20 mouse cellular contexts compared by ENCODE assay signal in genomic region chr15:86423884-86424283, GRCm38 (mm10).
DNase-seq lines count a peak whose midpoint lies in the region; ATAC-seq and TF ChIP-seq lines count a peak whose summit lies in the region.
"Had no signal": no experiment of that assay in that cellular context is flagged by ENCODE, and none has a peak within 500 bp of the region (broad histone marks: within the 10 kb centered on the region; RNA-seq: fewer than 3 reads in every experiment).

No protein-coding gene starts in this region.

- WGBS in forebrain, embryonic 11.5 days, result 88% methylated on average over 2 of the region's 2 CpGs
- WGBS in forebrain, embryonic 14.5 days, result 72% methylated on average over 2 of the region's 2 CpGs

- H3K4me3 ChIP-seq in forebrain, embryonic 11.5 days (ENCODE audit: low read depth, low read length), result no peak overlapping the region
- no peak overlapping the region for H3K4me3 ChIP-seq in forebrain, embryonic 14.5 days (ENCODE audit: low read depth, low read length)
- H3K4me3 ChIP-seq in G1E (ENCODE audit: low read depth, low read length), result no peak overlapping the region
- H3K4me3 ChIP-seq: hindbrain, embryonic 13.5 days; limb, embryonic 15.5 days; lung, embryonic 15.5 days had no signal

- no peak overlapping the region for H3K9ac ChIP-seq in forebrain, embryonic 11.5 days (ENCODE audit: low read length)
- no peak overlapping the region for H3K9ac ChIP-seq in forebrain, embryonic 14.5 days (ENCODE audit: low read length)
- H3K9ac ChIP-seq: hindbrain, embryonic 13.5 days; limb, embryonic 15.5 days; lung, embryonic 15.5 days had no signal

- no peak for TF ChIP-seq CTCF in G1E (IDR thresholded peaks at IDR 0.05; ENCODE audit: low read depth, low read length)

- H3K27ac ChIP-seq in forebrain, embryonic 11.5 days (ENCODE audit: low read depth, low read length), result peak overlapping the region; percentile 31; the same call in 1 of the 2 replicates
- H3K27ac ChIP-seq in forebrain, embryonic 14.5 days (ENCODE audit: low read depth, low read length), result no peak overlapping the region
- H3K27ac ChIP-seq: hindbrain, embryonic 13.5 days; limb, embryonic 15.5 days; lung, embryonic 15.5 days had no signal

- H3K4me1 ChIP-seq in forebrain, embryonic 11.5 days (replicated peaks; ENCODE audit: control insufficient read depth, insufficient read depth, low read length), result peaks cover 9% of the 10 kb centered on the region; the same call in 1 of the 2 replicates
- peaks cover 17% of the 10 kb centered on the region for H3K4me1 ChIP-seq in forebrain, embryonic 14.5 days (ENCODE audit: control insufficient read depth, insufficient read depth, low read length)
- H3K4me1 ChIP-seq in G1E (ENCODE audit: insufficient read depth, low read depth, low read length), result peaks cover 8% of the 10 kb centered on the region; the same call in 1 of the 2 replicates

- no peaks in the 10 kb centered on the region for H3K36me3 ChIP-seq in forebrain, embryonic 11.5 days (ENCODE audit: control insufficient read depth, insufficient read depth, low read length)
- H3K36me3 ChIP-seq in forebrain, embryonic 14.5 days (ENCODE audit: control insufficient read depth, insufficient read depth, low read length), result no peaks in the 10 kb centered on the region
- H3K36me3 ChIP-seq in G1E (replicated peaks), result peaks cover 5% of the 10 kb centered on the region
- H3K36me3 ChIP-seq: hindbrain, embryonic 13.5 days; limb, embryonic 15.5 days; lung, embryonic 15.5 days had no signal

- H3K9me3 ChIP-seq in forebrain, embryonic 11.5 days (ENCODE audit: control insufficient read depth, low read length), result no peaks in the 10 kb centered on the region
- H3K9me3 ChIP-seq in forebrain, embryonic 14.5 days (replicated peaks; ENCODE audit: control insufficient read depth, low read length), result no peaks in the 10 kb centered on the region
- no peaks in the 10 kb centered on the region for H3K9me3 ChIP-seq in G1E (replicated peaks)
- H3K9me3 ChIP-seq: hindbrain, embryonic 13.5 days; limb, embryonic 15.5 days; lung, embryonic 15.5 days had no signal

- no peak overlapping the region for H3K4me2 ChIP-seq in forebrain, embryonic 11.5 days (ENCODE audit: low read depth, low read length, severe bottlenecking)
- H3K4me2 ChIP-seq in forebrain, embryonic 14.5 days (ENCODE audit: low read length), result no peak overlapping the region
- H3K4me2 ChIP-seq: hindbrain, embryonic 13.5 days; limb, embryonic 15.5 days; lung, embryonic 15.5 days; midbrain, embryonic 11.5 days had no signal

- no peaks in the 10 kb centered on the region; the same call in 1 of the 2 replicates for H3K27me3 ChIP-seq in forebrain, embryonic 11.5 days (ENCODE audit: control insufficient read depth, insufficient read depth, low read length)
- H3K27me3 ChIP-seq in forebrain, embryonic 14.5 days (replicated peaks; ENCODE audit: control insufficient read depth, insufficient read depth, low read length), result no peaks in the 10 kb centered on the region
- H3K27me3 ChIP-seq in G1E (ENCODE audit: insufficient read depth, low read length), result no peaks in the 10 kb centered on the region
- H3K27me3 ChIP-seq: hindbrain, embryonic 13.5 days; limb, embryonic 15.5 days; lung, embryonic 15.5 days had no signal

- DNase-seq in forebrain, embryonic 11.5 days (ENCODE audit: low spot score), result no peak
- no peak for DNase-seq in forebrain, embryonic 14.5 days (ENCODE audit: low spot score)
- DNase-seq in 3T3-L1 (ENCODE audit: low read depth, low spot score) (peak; percentile 52), G1E (ENCODE audit: low spot score) (no peak)
- DNase-seq in frontal cortex, adult 2 months (ENCODE audit: extremely low spot score in 1 of 2, low spot score in 1 of 2), result no peak
- DNase-seq: cerebellum, adult 8-10 months; heart, adult 18-20 months; kidney, adult 8-10 months; kidney, postnatal 14 days; lung, postnatal 4 days; right cerebral cortex, postnatal 4 days; thymus, adult 2 months had no signal

- ATAC-seq in forebrain, embryonic 11.5 days (replicated peaks; ENCODE audit: low FRiP score), result no peak
- ATAC-seq in forebrain, embryonic 14.5 days, result no peak
- ATAC-seq in G1E (ENCODE audit: extremely low read depth, insufficient number of reproducible peaks, low FRiP score, poor library complexity, severe bottlenecking), result peak; percentile 28; the same call in 1 of the 2 replicates
- ATAC-seq in common myeloid progenitor, adult 5-6 weeks (replicated peaks; ENCODE audit: low read depth, poor library complexity, severe bottlenecking), result 0 out of 2 replicates have a peak, but pooled peaks have one; percentile 8
- no peak for ATAC-seq in erythroid progenitor cell, adult 5-6 weeks (replicated peaks; ENCODE audit: low FRiP score, poor library complexity, severe bottlenecking)
- ATAC-seq: activated CD4-positive, CD25-positive, alpha-beta regulatory T cell, adult 4 months; inflammation-experienced regulatory T-cells, adult 6 months had no signal

Comparison
In these comparisons a context has a peak if more than half of its experiments do, and no peak if none do; other contexts are left out.
1. ATAC-seq: peak in G1E (single experiment) and common myeloid progenitor, adult 5-6 weeks (single experiment); none in forebrain, embryonic 11.5 days (single experiment), forebrain, embryonic 14.5 days (single experiment) and erythroid progenitor cell, adult 5-6 weeks (single experiment).